Mouse (Mus musculus): ENCODE data around the gene Ap5m1. TPM values are rescaled to one million over a fixed set of nuclear protein-coding genes. Genes with fewer than 3 reads are reported as not detected.

Ap5m1 gene
- 10.7 and 12.9 TPM in 2 replicates for polyA plus RNA-seq (2012; rRNA removed; ENCODE audit: low replicate concordance)

GRCm38 (mm10) chr14:49065529-49066273 lies at the start of gene Ap5m1:
Ap5m1 (plus strand) TSS chr14:49066097.

GRCm38 (mm10) chr14:49066274-49066823 lies 452 bp downstream of the Ap5m1 start, which contains the start of gene Exoc5:
Exoc5 (minus strand) TSS chr14:49066653.

Other genes with a start within 250 kb of the Ap5m1 start
- 8.8 and 11.0 TPM in 2 replicates for gene Exoc5, start 556 bp downstream of the Ap5m1 start, polyA plus RNA-seq (2012; rRNA removed; ENCODE audit: low replicate concordance)
- gene Naa30, start 106.1 kb downstream of the Ap5m1 start, polyA plus RNA-seq (2012; rRNA removed; ENCODE audit: low replicate concordance): 3.9 and 6.8 TPM in 2 replicates
- 0.59 TPM in 1 of 2 replicates, not detected in the other for gene ccdc198, start 179.4 kb downstream of the Ap5m1 start, polyA plus RNA-seq (2012; rRNA removed; ENCODE audit: low replicate concordance)

Measured in subcutaneous adipose tissue, adult 2 months (tissue).